Mouse (Mus musculus) limb, embryonic 11.5 days (tissue): ENCODE measurements around the gene Fgfr2. TPM values are rescaled to one million over a fixed set of nuclear protein-coding genes. Genes with fewer than 3 reads are reported as not detected.
"Not testable (repeated sequence)": the region's sequence is repeated elsewhere in the genome, so short reads cannot be mapped to it uniquely, and the experiment has no call there.

ENCODE experiments used
- ATAC-seq: fragments of 200-750 bp; cut with Nextera tagmentation; 2 replicates; pipeline ENCODE4 v1.8.0; 2017; ENCODE audit warnings: low read depth; ENCODE audit not compliant: insufficient number of reproducible peaks, low FRiP score, low TSS enrichment
- DNase-seq: peaks from one replicate; pipeline ENCODE4 v3.0.0-alpha.2; 2015; ENCODE audit warnings: low spot score
- H3K27ac ChIP-seq: fragments of 300-500 bp; sonication (generic); replicated peaks from 2 replicates; pipeline ENCODE4 v1.5.1; 2014; ENCODE audit warnings: low read depth, mild to moderate bottlenecking, low read length
- H3K27me3 ChIP-seq: fragments of 300-500 bp; sonication (generic); 2 replicates; pipeline ENCODE4 v1.6.1; 2014; ENCODE audit warnings: mild to moderate bottlenecking, low read length, mixed read lengths; ENCODE audit not compliant: control insufficient read depth, insufficient read depth
- H3K36me3 ChIP-seq: fragments of 300-500 bp; sonication (generic); 2 replicates; pipeline ENCODE4 v1.6.1; 2014; ENCODE audit warnings: mild to moderate bottlenecking, low read length, moderate library complexity, mixed read lengths; ENCODE audit not compliant: control insufficient read depth, insufficient read depth
- H3K4me1 ChIP-seq: fragments of 300-500 bp; sonication (generic); 2 replicates; pipeline ENCODE4 v1.6.1; 2014; ENCODE audit warnings: low read length, mixed read lengths; ENCODE audit not compliant: control insufficient read depth, insufficient read depth
- H3K4me2 ChIP-seq: fragments of 300-500 bp; sonication (generic); 2 replicates; pipeline ENCODE4 v1.6.1; 2014; ENCODE audit warnings: low read depth, mild to moderate bottlenecking, moderate library complexity; ENCODE audit not compliant: severe bottlenecking
- H3K4me3 ChIP-seq: fragments of 300-500 bp; sonication (generic); 2 replicates; pipeline ENCODE4 v1.5.1; 2014; ENCODE audit warnings: low read depth, low read length
- H3K9ac ChIP-seq: fragments of 300-500 bp; sonication (generic); 2 replicates; pipeline ENCODE4 v1.6.1; 2014; ENCODE audit warnings: mild to moderate bottlenecking, low read length
- H3K9me3 ChIP-seq: fragments of 300-500 bp; sonication (generic); 2 replicates; pipeline ENCODE4 v1.6.1; 2016; ENCODE audit warnings: low read length; ENCODE audit not compliant: control insufficient read depth
- WGBS: fragments of 180-500 bp; shearing (Covaris S2); extraction: QIAGEN DNeasy Blood & Tissue Kit; methylation state at CpG from one replicate; pipeline ENCODE4 v1.1.7; 2014; 5-methylcytosine and 5-hydroxymethylcytosine counted together
- polyA plus RNA-seq: library from polyadenylated mRNA; unstranded; fragments of >200 nt; fragmentation: Nextera tagmentation; extraction: Ambion mirVana; gene quantifications from 2 replicates; pipeline ENCODE4 v1.2.1, GENCODE M21; 2014

Fgfr2 gene
- polyA plus RNA-seq, 1 experiment from 2014 or later, result 60.1 TPM

GRCm38 (mm10) chr7:132672481-132672959 lies 450.6 kb downstream of the Fgfr2 start:
- no peak overlapping the region for H3K4me2 ChIP-seq
- ATAC-seq (no peak), DNase-seq (no peak)
- no peak overlapping the region for H3K9ac ChIP-seq
- no peaks in the 10 kb centered on the region for H3K9me3 ChIP-seq
- no peak overlapping the region for H3K4me3 ChIP-seq
- no peak overlapping the region for H3K27ac ChIP-seq
- no peaks in the 10 kb centered on the region for H3K4me1 ChIP-seq
- no peaks in the 10 kb centered on the region for H3K36me3 ChIP-seq
- H3K27me3 ChIP-seq, result no peaks in the 10 kb centered on the region
- 74% methylated on average over 7 of the region's 7 CpGs for WGBS

- DNase-seq, result no peak
- H3K36me3 ChIP-seq, result no peaks in the 10 kb centered on the region
- no peak overlapping the region for H3K4me2 ChIP-seq
- no peak overlapping the region for H3K9ac ChIP-seq
- no peak overlapping the region for H3K4me3 ChIP-seq
- WGBS, result 96% methylated on average over 3 of the region's 3 CpGs
- ATAC-seq, result no peak
- H3K27me3 ChIP-seq, result no peaks in the 10 kb centered on the region
- no peak overlapping the region for H3K27ac ChIP-seq
- no peaks in the 10 kb centered on the region for H3K4me1 ChIP-seq
- no peaks in the 10 kb centered on the region for H3K9me3 ChIP-seq
Measured at GRCm38 (mm10) chr7:132670863-132671165, 452.3 kb downstream of the Fgfr2 start.

- Histone ChIP-seq H3K9me3 (no peaks in the 10 kb centered on the region), H3K27ac (no peak overlapping the region), H3K27me3 (no peaks in the 10 kb centered on the region), H3K36me3 (no peaks in the 10 kb centered on the region), H3K4me1 (peaks cover 3% of the 10 kb centered on the region; the same call in 1 of the 2 replicates), H3K4me2 (no peak overlapping the region), H3K4me3 (no peak overlapping the region), H3K9ac (no peak overlapping the region)
- no peak for DNase-seq
- no peak for ATAC-seq
- WGBS, result 90% methylated on average over 20 of the region's 20 CpGs
Measured at GRCm38 (mm10) chr7:132669999-132670862, 452.9 kb downstream of the Fgfr2 start.

GRCm38 (mm10) chr7:132668604-132669003 lies 454.5 kb downstream of the Fgfr2 start:
- H3K9me3 ChIP-seq, result no peaks in the 10 kb centered on the region
- DNase-seq (no peak), ATAC-seq (no peak)
- H3K4me1 ChIP-seq, result peaks cover 6% of the 10 kb centered on the region; the same call in 1 of the 2 replicates
- no peak overlapping the region for H3K4me2 ChIP-seq
- H3K27ac ChIP-seq, result no peak overlapping the region
- WGBS, result 94% methylated on average over 2 of the region's 2 CpGs
- H3K36me3 ChIP-seq, result no peaks in the 10 kb centered on the region
- no peak overlapping the region for H3K9ac ChIP-seq
- H3K4me3 ChIP-seq, result no peak overlapping the region
- H3K27me3 ChIP-seq, result no peaks in the 10 kb centered on the region

GRCm38 (mm10) chr7:132666516-132666915 lies 456.6 kb downstream of the Fgfr2 start:
- Histone ChIP-seq H3K9me3 (no peaks in the 10 kb centered on the region), H3K36me3 (no peaks in the 10 kb centered on the region), H3K4me1 (peaks cover 6% of the 10 kb centered on the region; the same call in 1 of the 2 replicates), H3K9ac (no peak overlapping the region), H3K4me2 (no peak overlapping the region), H3K27ac (no peak overlapping the region), H3K4me3 (no peak overlapping the region), H3K27me3 (no peaks in the 10 kb centered on the region)
- DNase-seq (no peak), ATAC-seq (no peak)
- WGBS, result 78% methylated on average over 4 of the region's 4 CpGs

GRCm38 (mm10) chr7:132665664-132666382 lies 457.3 kb downstream of the Fgfr2 start:
- Histone ChIP-seq H3K36me3 (no peaks in the 10 kb centered on the region), H3K27ac (no peak overlapping the region), H3K4me2 (no peak overlapping the region), H3K4me1 (peaks cover 6% of the 10 kb centered on the region; the same call in 1 of the 2 replicates), H3K9ac (no peak overlapping the region), H3K4me3 (no peak overlapping the region), H3K27me3 (no peaks in the 10 kb centered on the region), H3K9me3 (no peaks in the 10 kb centered on the region)
- 28% methylated on average over 8 of the region's 8 CpGs for WGBS
- no peak for ATAC-seq
- DNase-seq, result no peak

GRCm38 (mm10) chr7:132664815-132665214 lies 458.3 kb downstream of the Fgfr2 start:
- ATAC-seq, result no peak
- Histone ChIP-seq H3K36me3 (no peaks in the 10 kb centered on the region), H3K4me3 (no peak overlapping the region), H3K9me3 (no peaks in the 10 kb centered on the region), H3K27me3 (no peaks in the 10 kb centered on the region), H3K27ac (no peak overlapping the region), H3K4me2 (no peak overlapping the region), H3K9ac (no peak overlapping the region), H3K4me1 (peaks cover 6% of the 10 kb centered on the region; the same call in 1 of the 2 replicates)
- whole genome bisulfite sequencing, result 73% methylated on average over 6 of the region's 6 CpGs
- no peak for DNase-seq

- DNase-seq, ATAC-seq, H3K27ac ChIP-seq, H3K27me3 ChIP-seq, H3K4me2 ChIP-seq, H3K9me3 ChIP-seq, H3K9ac ChIP-seq, H3K36me3 ChIP-seq, H3K4me3 ChIP-seq: not testable (repeated sequence)
- peaks cover 22% of the 10 kb centered on the region for H3K4me1 ChIP-seq
- 65% methylated on average over 6 of the region's 6 CpGs for WGBS
Measured at GRCm38 (mm10) chr7:132662831-132663230, 460.3 kb downstream of the Fgfr2 start.
